ENCODE assay signal across 11 mouse cellular contexts in the genomic region with DNA sequence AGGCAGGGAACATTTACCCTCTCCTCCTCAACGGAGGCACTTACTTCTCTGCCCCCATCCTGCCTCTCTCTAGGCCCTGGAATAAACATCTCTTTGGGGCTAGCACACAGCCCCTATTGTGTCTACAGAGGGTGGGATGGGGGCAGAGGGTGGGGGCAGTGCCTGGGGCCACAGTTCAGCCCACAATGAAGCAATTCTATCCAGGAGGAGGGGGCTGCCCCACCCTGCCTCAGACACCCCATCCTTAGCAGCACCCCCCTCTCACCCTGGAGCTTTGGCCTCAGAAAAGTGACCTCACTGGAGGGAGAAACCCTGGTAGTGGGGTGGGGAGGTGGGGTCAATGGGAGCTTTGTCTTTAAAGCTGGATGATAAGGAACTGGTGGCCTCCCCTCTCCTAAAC. TPM values are rescaled to one million over a fixed set of nuclear protein-coding genes. Genes with fewer than 3 reads are reported as not detected.
DNase-seq lines count a peak whose midpoint lies in the region; ATAC-seq and TF ChIP-seq lines count a peak whose summit lies in the region.
"Had no signal": no experiment of that assay in that cellular context is flagged by ENCODE, and none has a peak within 500 bp of the region (broad histone marks: within the 10 kb centered on the region; RNA-seq: fewer than 3 reads in every experiment).

No protein-coding gene starts in this region.

- peaks cover 56% of the 10 kb centered on the region for H3K4me1 ChIP-seq in forebrain, embryonic 10.5 days
- H3K4me1 ChIP-seq in forebrain, embryonic 12.5 days, result peaks cover 17% of the 10 kb centered on the region
- H3K4me1 ChIP-seq in liver, adult 2 months (ENCODE audit: control insufficient read depth, insufficient read depth, low read length), result peaks cover 10% of the 10 kb centered on the region
- peaks cover 18% of the 10 kb centered on the region for H3K4me1 ChIP-seq in hindbrain, embryonic 15.5 days (replicated peaks)
- no peaks in the 10 kb centered on the region for H3K4me1 ChIP-seq in neural tube, embryonic 14.5 days (ENCODE audit: control insufficient read depth, insufficient read depth, low read length)

- peaks cover 75% of the 10 kb centered on the region for H3K27me3 ChIP-seq in forebrain, embryonic 10.5 days (ENCODE audit: poor library complexity, severe bottlenecking)
- peaks cover 74% of the 10 kb centered on the region for H3K27me3 ChIP-seq in forebrain, embryonic 12.5 days
- no peaks in the 10 kb centered on the region for H3K27me3 ChIP-seq in liver, adult 2 months (ENCODE audit: control insufficient read depth, insufficient read depth, low read length)
- H3K27me3 ChIP-seq in hindbrain, embryonic 15.5 days, result peaks cover 42% of the 10 kb centered on the region
- H3K27me3 ChIP-seq in neural tube, embryonic 14.5 days (ENCODE audit: control insufficient read depth, insufficient read depth, low read length), result peaks cover 26% of the 10 kb centered on the region

- no peak for TF ChIP-seq CTCF in liver, adult 2 months (IDR thresholded peaks at IDR 0.05; ENCODE audit: low read depth, low read length)

- 19% methylated on average over 1 of the region's 1 CpGs for whole genome bisulfite sequencing in forebrain, embryonic 10.5 days
- 15% methylated on average over 1 of the region's 1 CpGs for WGBS in forebrain, embryonic 12.5 days
- WGBS in liver, adult 2 months, result 6% methylated on average over 1 of the region's 1 CpGs
- WGBS in hindbrain, embryonic 15.5 days, result 0% methylated on average over 1 of the region's 1 CpGs
- 13% methylated on average over 1 of the region's 1 CpGs for WGBS in neural tube, embryonic 14.5 days

- no peak overlapping the region for H3K4me2 ChIP-seq in forebrain, embryonic 12.5 days
- H3K4me2 ChIP-seq in hindbrain, embryonic 15.5 days, result peak overlapping the region; percentile 9; the same call in 1 of the 2 replicates
- no peak overlapping the region for H3K4me2 ChIP-seq in neural tube, embryonic 14.5 days (ENCODE audit: low read depth, low read length)

- H3K4me3 ChIP-seq in forebrain, embryonic 10.5 days, result no peak overlapping the region
- no peak overlapping the region for H3K4me3 ChIP-seq in forebrain, embryonic 12.5 days (replicated peaks)
- peak overlapping the region; percentile 2; the same call in 1 of the 2 replicates for H3K4me3 ChIP-seq in liver, adult 2 months (ENCODE audit: insufficient read depth, low read depth, low read length)
- H3K4me3 ChIP-seq in hindbrain, embryonic 15.5 days, result no peak overlapping the region
- H3K4me3 ChIP-seq in neural tube, embryonic 14.5 days (ENCODE audit: low read depth, low read length), result 0 out of 2 replicates have a peak overlapping the region, but pooled peaks have one; percentile 5

- ATAC-seq in forebrain, embryonic 12.5 days (ENCODE audit: low FRiP score), result no peak
- ATAC-seq in hindbrain, embryonic 15.5 days (ENCODE audit: low FRiP score, low read depth), result no peak
- ATAC-seq in neural tube, embryonic 14.5 days (ENCODE audit: low read depth), result peak; percentile 25; the same call in 1 of the 2 replicates
- ATAC-seq: inflammation-experienced regulatory T-cells, adult 6 months had no signal

- no peaks in the 10 kb centered on the region for H3K9me3 ChIP-seq in forebrain, embryonic 10.5 days
- no peaks in the 10 kb centered on the region for H3K9me3 ChIP-seq in forebrain, embryonic 12.5 days
- no peaks in the 10 kb centered on the region for H3K9me3 ChIP-seq in hindbrain, embryonic 15.5 days
- H3K9me3 ChIP-seq in neural tube, embryonic 14.5 days (ENCODE audit: control insufficient read depth, low read length), result no peaks in the 10 kb centered on the region

- H3K9ac ChIP-seq in forebrain, embryonic 12.5 days, result no peak overlapping the region
- peak overlapping the region; percentile 71 for H3K9ac ChIP-seq in liver, adult 2 months (ENCODE audit: low read depth, low read length)
- H3K9ac ChIP-seq in hindbrain, embryonic 15.5 days, result no peak overlapping the region
- H3K9ac ChIP-seq in neural tube, embryonic 14.5 days (replicated peaks; ENCODE audit: low read depth, low read length), result no peak overlapping the region

- peaks cover 14% of the 10 kb centered on the region; the same call in 1 of the 2 replicates for H3K79me2 ChIP-seq in liver, adult 2 months (ENCODE audit: control insufficient read depth, insufficient read depth, low read length)

- DNase-seq in forebrain, embryonic 10.5 days (ENCODE audit: extremely low spot score, low spot score), result no peak
- no peak for DNase-seq in liver, adult 2 months (ENCODE audit: extremely low read depth, low read depth, low spot score)
- DNase-seq in liver, result no peak
- DNase-seq in right cerebral cortex, postnatal 4 days, result no peak
- no peak for DNase-seq in cerebellum, adult 9-10 months
- DNase-seq: cerebellum, postnatal 25 days; gastrocnemius, postnatal 36 days had no signal

- H3K36me3 ChIP-seq in forebrain, embryonic 10.5 days (replicated peaks), result no peaks in the 10 kb centered on the region
- H3K36me3 ChIP-seq in forebrain, embryonic 12.5 days (replicated peaks), result no peaks in the 10 kb centered on the region
- peaks cover 31% of the 10 kb centered on the region for H3K36me3 ChIP-seq in liver, adult 2 months (ENCODE audit: control insufficient read depth, insufficient read depth, low read length)
- H3K36me3 ChIP-seq in hindbrain, embryonic 15.5 days, result no peaks in the 10 kb centered on the region
- H3K36me3 ChIP-seq in neural tube, embryonic 14.5 days (ENCODE audit: control insufficient read depth, insufficient read depth, low read length), result no peaks in the 10 kb centered on the region

- H3K27ac ChIP-seq in forebrain, embryonic 10.5 days, result peak overlapping the region; percentile 8; the same call in 1 of the 2 replicates
- no peak overlapping the region for H3K27ac ChIP-seq in forebrain, embryonic 12.5 days
- peak overlapping the region; percentile 97 for H3K27ac ChIP-seq in liver, adult 2 months (replicated peaks; ENCODE audit: insufficient read depth, low read depth, low read length)
- H3K27ac ChIP-seq in hindbrain, embryonic 15.5 days (replicated peaks), result no peak overlapping the region
- H3K27ac ChIP-seq in neural tube, embryonic 14.5 days (ENCODE audit: low read depth, low read length), result no peak overlapping the region

- no peak for TF ChIP-seq POLR2A in liver, adult 2 months (IDR thresholded peaks at IDR 0.05; ENCODE audit: extremely low read depth, insufficient read depth, low read length)

RNA-seq across cellular contexts. Expression of gene Erbb3, which starts 2.9 kb away (rescaled TPM):
- polyA plus RNA-seq in forebrain, embryonic 10.5 days (2016; fragmentation: Nextera tagmentation; extraction: Ambion mirVana), result 3.0 and 3.1 TPM in 2 replicates
- polyA plus RNA-seq in forebrain, embryonic 12.5 days (2016; fragmentation: Nextera tagmentation; extraction: Ambion mirVana), result 2.0 TPM in 2 replicates
- total RNA-seq in liver, adult 2 months (2014; rRNA removed), result 92.9 and 115 TPM in 2 replicates
- 37.4 and 37.9 TPM in 2 replicates for polyA plus RNA-seq in liver, adult 2 months (2012; rRNA removed)
- polyA plus RNA-seq in hindbrain, embryonic 15.5 days (2015; fragmentation: Nextera tagmentation; extraction: Ambion mirVana), result 1.2 and 2.1 TPM in 2 replicates
- 1.4 and 6.0 TPM in 2 replicates for polyA plus RNA-seq in neural tube, embryonic 14.5 days (2014; fragmentation: Nextera tagmentation; extraction: Ambion mirVana)

RNA-seq across cellular contexts. Expression of gene Pa2g4, which starts 20.8 kb away (rescaled TPM):
- 298 and 302 TPM in 2 replicates for polyA plus RNA-seq in forebrain, embryonic 10.5 days (2016; fragmentation: Nextera tagmentation; extraction: Ambion mirVana)
- polyA plus RNA-seq in forebrain, embryonic 12.5 days (2016; fragmentation: Nextera tagmentation; extraction: Ambion mirVana), result 196 and 203 TPM in 2 replicates
- 24.7 and 30.0 TPM in 2 replicates for total RNA-seq in liver, adult 2 months (2014; rRNA removed)
- 17.6 and 17.8 TPM in 2 replicates for polyA plus RNA-seq in liver, adult 2 months (2012; rRNA removed)
- polyA plus RNA-seq in hindbrain, embryonic 15.5 days (2015; fragmentation: Nextera tagmentation; extraction: Ambion mirVana), result 125 and 127 TPM in 2 replicates
- polyA plus RNA-seq in neural tube, embryonic 14.5 days (2014; fragmentation: Nextera tagmentation; extraction: Ambion mirVana), result 127 and 132 TPM in 2 replicates

RNA-seq across cellular contexts. Expression of gene Rpl41, which starts 37.4 kb away (rescaled TPM):
- 3,608 and 3,665 TPM in 2 replicates for polyA plus RNA-seq in forebrain, embryonic 10.5 days (2016; fragmentation: Nextera tagmentation; extraction: Ambion mirVana)
- 2,598 and 2,922 TPM in 2 replicates for polyA plus RNA-seq in forebrain, embryonic 12.5 days (2016; fragmentation: Nextera tagmentation; extraction: Ambion mirVana)
- total RNA-seq in liver, adult 2 months (2014; rRNA removed), result 921 and 1,015 TPM in 2 replicates
- polyA plus RNA-seq in liver, adult 2 months (2012; rRNA removed), result 794 TPM in 2 replicates
- polyA plus RNA-seq in hindbrain, embryonic 15.5 days (2015; fragmentation: Nextera tagmentation; extraction: Ambion mirVana), result 2,263 and 2,497 TPM in 2 replicates
- polyA plus RNA-seq in neural tube, embryonic 14.5 days (2014; fragmentation: Nextera tagmentation; extraction: Ambion mirVana), result 2,344 and 2,479 TPM in 2 replicates

RNA-seq across cellular contexts. Expression of gene Zc3h10, which starts 39.0 kb away (rescaled TPM):
- polyA plus RNA-seq in forebrain, embryonic 10.5 days (2016; fragmentation: Nextera tagmentation; extraction: Ambion mirVana), result 11.8 and 14.0 TPM in 2 replicates
- 19.9 and 20.5 TPM in 2 replicates for polyA plus RNA-seq in forebrain, embryonic 12.5 days (2016; fragmentation: Nextera tagmentation; extraction: Ambion mirVana)
- 3.2 and 4.4 TPM in 2 replicates for total RNA-seq in liver, adult 2 months (2014; rRNA removed)
- polyA plus RNA-seq in liver, adult 2 months (2012; rRNA removed), result 6.8 and 8.1 TPM in 2 replicates
- 18.2 and 20.0 TPM in 2 replicates for polyA plus RNA-seq in hindbrain, embryonic 15.5 days (2015; fragmentation: Nextera tagmentation; extraction: Ambion mirVana)
- polyA plus RNA-seq in neural tube, embryonic 14.5 days (2014; fragmentation: Nextera tagmentation; extraction: Ambion mirVana), result 11.7 and 18.1 TPM in 2 replicates

RNA-seq across cellular contexts. Expression of gene Rps26, which starts 40.0 kb away (rescaled TPM):
- polyA plus RNA-seq in forebrain, embryonic 10.5 days (2016; fragmentation: Nextera tagmentation; extraction: Ambion mirVana), result 574 and 577 TPM in 2 replicates
- 484 and 501 TPM in 2 replicates for polyA plus RNA-seq in forebrain, embryonic 12.5 days (2016; fragmentation: Nextera tagmentation; extraction: Ambion mirVana)
- total RNA-seq in liver, adult 2 months (2014; rRNA removed), result 234 and 279 TPM in 2 replicates
- polyA plus RNA-seq in liver, adult 2 months (2012; rRNA removed), result 425 and 439 TPM in 2 replicates
- polyA plus RNA-seq in hindbrain, embryonic 15.5 days (2015; fragmentation: Nextera tagmentation; extraction: Ambion mirVana), result 359 and 409 TPM in 2 replicates
- polyA plus RNA-seq in neural tube, embryonic 14.5 days (2014; fragmentation: Nextera tagmentation; extraction: Ambion mirVana), result 454 and 493 TPM in 2 replicates

Comparison
In these comparisons a context has a peak if more than half of its experiments do, and no peak if none do; other contexts are left out.
1. H3K27ac ChIP-seq: peak in forebrain, embryonic 10.5 days (single experiment) and liver, adult 2 months (single experiment); none in forebrain, embryonic 12.5 days (single experiment), hindbrain, embryonic 15.5 days (single experiment) and neural tube, embryonic 14.5 days (single experiment).
2. H3K4me3 ChIP-seq: peak in liver, adult 2 months (single experiment) and neural tube, embryonic 14.5 days (single experiment); none in forebrain, embryonic 10.5 days (single experiment), forebrain, embryonic 12.5 days (single experiment) and hindbrain, embryonic 15.5 days (single experiment).